Mouse (Mus musculus): ENCODE data around the gene Cacna2d3. TPM values are rescaled to one million over a fixed set of nuclear protein-coding genes. Genes with fewer than 3 reads are reported as not detected.

Gene Cacna2d3
- polyA plus RNA-seq, 1 experiment from 2014 or later = 0.92 TPM

DNA sequence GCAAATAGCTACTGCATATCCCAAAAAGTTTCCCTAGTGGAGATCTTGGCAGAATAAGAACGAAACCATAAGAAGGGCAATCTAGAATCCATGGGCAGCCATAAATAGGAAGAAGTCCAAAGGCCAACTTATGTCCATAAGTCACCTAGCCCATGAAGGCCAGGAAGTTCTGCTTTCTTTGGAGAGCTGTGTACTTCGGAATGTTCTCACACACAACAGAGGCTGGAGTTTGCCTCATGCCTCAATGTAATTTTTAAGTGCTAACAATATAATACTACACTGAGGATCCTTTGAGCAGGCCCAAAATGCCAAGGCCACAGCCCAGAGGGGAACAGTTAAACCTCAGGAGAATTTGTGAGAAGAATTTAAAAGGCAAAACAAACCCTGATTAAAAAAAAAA, 257.4 kb downstream of the Cacna2d3 start:
- ATAC-seq = no peak
- WGBS = 78% methylated on average over 2 of the region's 2 CpGs

DNA sequence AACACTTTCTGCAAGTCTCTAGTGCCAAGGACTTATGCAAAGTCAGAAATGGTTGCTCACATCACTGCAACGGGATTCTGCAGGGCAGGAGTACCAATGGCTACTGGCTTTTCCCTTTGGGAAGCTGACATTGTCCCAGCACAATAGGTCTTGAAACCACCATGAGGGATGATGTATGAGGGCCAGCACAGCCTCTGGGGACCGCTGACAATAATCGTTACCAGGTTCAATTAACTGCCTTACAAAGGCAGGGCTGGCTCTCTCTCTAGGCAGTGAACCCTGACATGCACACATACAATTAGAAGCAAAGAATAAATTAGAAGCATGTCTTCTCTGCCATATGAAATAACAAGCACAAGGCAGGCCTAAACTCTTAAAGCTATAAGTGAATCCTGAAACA, 272.5 kb downstream of the Cacna2d3 start:
- Histone ChIP-seq H3K27me3 (replicated peaks; ENCODE audit: control insufficient read depth, insufficient read depth, low read length) (no peaks in the 10 kb centered on the region), H3K27ac (ENCODE audit: low read length) (no peak overlapping the region), H3K4me2 (ENCODE audit: low read depth, low read length) (no peak overlapping the region), H3K9me3 (ENCODE audit: control insufficient read depth, low read length) (no peaks in the 10 kb centered on the region), H3K36me3 (ENCODE audit: control insufficient read depth, insufficient read depth, low read length) (no peaks in the 10 kb centered on the region), H3K9ac (ENCODE audit: low read depth, low read length) (no peak overlapping the region), H3K4me1 (ENCODE audit: control insufficient read depth, insufficient read depth, low read length) (no peaks in the 10 kb centered on the region), H3K4me3 (ENCODE audit: low read length) (no peak overlapping the region)
- no peak for ATAC-seq
- WGBS = 71% methylated on average over 3 of the region's 3 CpGs

More for the DNA sequence above, 257.4 kb downstream of the Cacna2d3 start:
- no peaks in the 10 kb centered on the region for H3K27me3 ChIP-seq (replicated peaks; ENCODE audit: control insufficient read depth, insufficient read depth, low read length)
- H3K9ac ChIP-seq (ENCODE audit: low read depth, low read length) = no peak overlapping the region
- no peak overlapping the region for H3K27ac ChIP-seq (ENCODE audit: low read length)
- H3K4me2 ChIP-seq (ENCODE audit: low read depth, low read length) = no peak overlapping the region
- H3K36me3 ChIP-seq (ENCODE audit: control insufficient read depth, insufficient read depth, low read length) = no peaks in the 10 kb centered on the region
- no peaks in the 10 kb centered on the region for H3K4me1 ChIP-seq (ENCODE audit: control insufficient read depth, insufficient read depth, low read length)
- no peaks in the 10 kb centered on the region for H3K9me3 ChIP-seq (ENCODE audit: control insufficient read depth, low read length)
- H3K4me3 ChIP-seq (ENCODE audit: low read length) = no peak overlapping the region

DNA sequence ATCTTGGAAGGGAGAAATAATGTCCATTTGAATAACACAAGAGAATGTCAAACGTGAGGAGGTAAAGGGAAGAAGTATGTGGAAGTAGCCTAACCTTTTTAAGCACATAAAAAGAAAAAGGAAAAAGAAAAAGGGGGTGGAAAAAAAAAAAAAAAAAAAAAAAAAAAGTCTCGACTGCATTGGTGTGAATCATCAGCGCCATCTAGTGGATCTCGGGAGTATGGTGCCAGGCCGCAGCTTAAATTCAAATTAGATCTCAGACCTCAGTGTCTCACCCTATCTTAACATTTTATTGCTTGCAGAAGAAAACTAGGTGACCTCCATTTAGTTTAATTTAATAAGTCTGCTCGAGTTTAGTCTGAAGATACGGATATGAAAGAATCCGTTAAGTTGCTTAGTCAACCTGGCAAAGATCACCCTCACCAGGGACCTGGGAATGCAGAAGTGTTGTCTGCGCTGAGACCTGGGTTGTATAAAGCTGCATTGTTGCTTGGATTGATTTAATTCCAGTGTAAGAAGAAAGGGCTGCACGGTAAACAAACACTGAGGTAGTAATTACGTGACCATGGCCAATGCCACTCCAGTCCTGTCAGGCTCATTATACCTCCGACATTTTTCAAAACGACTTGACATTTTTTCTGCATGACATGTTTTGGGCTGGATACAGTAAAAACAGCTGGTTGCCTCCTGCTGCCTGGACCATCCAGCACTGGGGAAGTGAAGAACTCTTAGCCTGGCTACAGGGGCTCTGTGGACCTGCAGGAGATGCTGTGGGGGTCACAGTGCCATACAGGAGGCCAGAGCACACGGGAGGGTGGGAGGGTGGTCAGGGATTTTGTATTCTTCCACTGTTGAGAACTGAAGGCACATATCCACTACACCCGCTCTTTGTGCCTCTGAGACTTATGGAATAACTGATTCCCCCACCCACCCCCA, 278.3 kb downstream of the Cacna2d3 start:
- WGBS = 26% methylated on average over 15 of the region's 15 CpGs
- Histone ChIP-seq H3K9ac (ENCODE audit: low read depth, low read length) (no peak overlapping the region), H3K4me3 (ENCODE audit: low read length) (no peak overlapping the region), H3K27me3 (replicated peaks; ENCODE audit: control insufficient read depth, insufficient read depth, low read length) (no peaks in the 10 kb centered on the region), H3K27ac (ENCODE audit: low read length) (no peak overlapping the region), H3K9me3 (ENCODE audit: control insufficient read depth, low read length) (no peaks in the 10 kb centered on the region), H3K4me1 (ENCODE audit: control insufficient read depth, insufficient read depth, low read length) (no peaks in the 10 kb centered on the region), H3K36me3 (ENCODE audit: control insufficient read depth, insufficient read depth, low read length) (no peaks in the 10 kb centered on the region), H3K4me2 (ENCODE audit: low read depth, low read length) (no peak overlapping the region)
- ATAC-seq = no peak

DNA sequence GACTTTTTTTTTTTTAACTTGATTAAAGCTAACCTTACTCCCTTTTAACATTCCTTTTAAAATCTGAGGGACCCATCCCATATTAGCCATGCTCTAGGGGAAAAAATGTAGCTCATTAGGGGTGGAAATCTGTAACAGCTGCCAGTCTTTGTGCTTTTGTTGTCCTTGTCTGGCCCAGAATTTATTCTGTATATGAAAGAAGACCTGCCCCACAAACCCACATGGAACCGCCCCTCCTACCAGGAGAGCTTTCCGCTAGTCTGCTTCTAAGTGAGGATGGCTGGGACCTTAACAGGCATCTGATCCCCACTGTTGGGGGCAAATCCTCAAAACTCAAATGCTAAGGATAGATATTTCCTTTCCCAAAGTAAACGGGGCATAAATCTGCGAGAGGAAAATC, 279.2 kb downstream of the Cacna2d3 start:
- no peaks in the 10 kb centered on the region for H3K36me3 ChIP-seq (ENCODE audit: control insufficient read depth, insufficient read depth, low read length)
- no peak overlapping the region for H3K27ac ChIP-seq (ENCODE audit: low read length)
- no peak overlapping the region for H3K9ac ChIP-seq (ENCODE audit: low read depth, low read length)
- no peak for ATAC-seq
- H3K27me3 ChIP-seq (replicated peaks; ENCODE audit: control insufficient read depth, insufficient read depth, low read length) = no peaks in the 10 kb centered on the region
- WGBS = 40% methylated on average over 4 of the region's 4 CpGs
- no peak overlapping the region for H3K4me3 ChIP-seq (ENCODE audit: low read length)
- H3K9me3 ChIP-seq (ENCODE audit: control insufficient read depth, low read length) = no peaks in the 10 kb centered on the region
- no peak overlapping the region for H3K4me2 ChIP-seq (ENCODE audit: low read depth, low read length)
- no peaks in the 10 kb centered on the region for H3K4me1 ChIP-seq (ENCODE audit: control insufficient read depth, insufficient read depth, low read length)

DNA sequence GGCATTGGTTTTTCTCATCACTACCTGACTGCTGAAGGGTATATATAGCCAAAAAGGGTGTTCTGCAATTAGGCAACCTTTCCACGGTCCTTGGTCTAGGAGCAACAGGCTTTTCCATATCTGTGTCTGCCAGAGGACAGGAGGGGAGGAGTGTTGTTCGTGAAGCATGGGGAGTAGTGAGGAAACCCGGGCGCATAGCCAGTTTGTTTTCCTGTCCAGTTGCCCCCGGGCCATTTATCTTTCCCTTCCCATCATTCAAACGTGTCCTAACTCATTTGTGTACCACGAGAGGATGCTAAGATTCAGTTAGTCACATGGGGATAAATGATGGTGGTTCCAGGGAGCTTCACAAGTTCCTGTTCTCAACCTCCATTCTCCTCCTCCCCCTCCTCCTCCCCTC, 283.0 kb downstream of the Cacna2d3 start:
- Histone ChIP-seq H3K4me1 (ENCODE audit: control insufficient read depth, insufficient read depth, low read length) (no peaks in the 10 kb centered on the region), H3K36me3 (ENCODE audit: control insufficient read depth, insufficient read depth, low read length) (no peaks in the 10 kb centered on the region), H3K9me3 (ENCODE audit: control insufficient read depth, low read length) (no peaks in the 10 kb centered on the region), H3K27me3 (replicated peaks; ENCODE audit: control insufficient read depth, insufficient read depth, low read length) (no peaks in the 10 kb centered on the region), H3K4me3 (ENCODE audit: low read length) (no peak overlapping the region), H3K4me2 (ENCODE audit: low read depth, low read length) (no peak overlapping the region), H3K27ac (ENCODE audit: low read length) (no peak overlapping the region), H3K9ac (ENCODE audit: low read depth, low read length) (no peak overlapping the region)
- 52% methylated on average over 7 of the region's 7 CpGs for WGBS
- no peak for ATAC-seq

DNA sequence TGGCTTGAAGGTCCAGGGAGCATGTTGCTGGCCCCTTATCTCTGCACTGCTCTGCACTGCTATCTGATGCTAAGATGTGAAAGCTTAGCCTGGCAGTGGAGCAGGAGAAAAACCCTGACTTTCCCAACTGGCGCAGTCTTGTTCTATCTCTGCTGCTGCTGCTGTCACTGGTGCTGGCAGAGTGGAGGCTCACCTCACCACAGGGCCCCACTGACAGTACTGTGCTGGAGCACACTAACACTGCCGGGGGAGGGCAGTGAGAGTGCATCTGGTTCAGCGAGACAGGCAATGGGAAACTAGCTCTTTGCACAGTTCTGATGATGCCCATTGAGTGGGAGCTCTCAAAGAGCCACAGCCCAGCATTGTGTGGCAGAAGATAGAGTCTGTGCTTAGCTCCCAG, 283.4 kb downstream of the Cacna2d3 start:
- Histone ChIP-seq H3K9ac (ENCODE audit: low read depth, low read length) (no peak overlapping the region), H3K4me3 (ENCODE audit: low read length) (no peak overlapping the region), H3K27me3 (replicated peaks; ENCODE audit: control insufficient read depth, insufficient read depth, low read length) (no peaks in the 10 kb centered on the region), H3K4me2 (ENCODE audit: low read depth, low read length) (no peak overlapping the region), H3K4me1 (ENCODE audit: control insufficient read depth, insufficient read depth, low read length) (no peaks in the 10 kb centered on the region), H3K36me3 (ENCODE audit: control insufficient read depth, insufficient read depth, low read length) (no peaks in the 10 kb centered on the region), H3K27ac (ENCODE audit: low read length) (no peak overlapping the region), H3K9me3 (ENCODE audit: control insufficient read depth, low read length) (no peaks in the 10 kb centered on the region)
- ATAC-seq = no peak
- 79% methylated on average over 3 of the region's 3 CpGs for WGBS

DNA sequence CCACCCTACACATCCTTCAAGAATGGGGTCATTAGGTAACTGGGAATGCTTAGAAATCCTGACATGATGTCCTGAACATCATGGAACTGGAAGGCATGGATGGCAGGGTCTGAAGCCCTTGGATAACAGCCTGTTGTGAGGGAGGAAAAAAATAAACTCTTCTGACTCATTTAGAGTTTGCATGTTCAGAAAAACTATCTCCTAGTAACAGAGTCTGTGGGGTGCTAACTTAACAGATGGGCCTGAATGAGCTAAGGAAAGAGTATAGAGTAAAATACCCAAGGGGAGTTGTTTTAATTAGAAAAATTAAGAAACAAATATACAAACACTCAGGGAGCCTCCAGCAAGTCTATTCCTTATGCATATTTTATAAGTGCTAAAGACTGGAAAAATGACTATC, 286.5 kb downstream of the Cacna2d3 start:
- no peak for ATAC-seq
- H3K4me1 ChIP-seq (ENCODE audit: control insufficient read depth, insufficient read depth, low read length) = no peaks in the 10 kb centered on the region
- no peak overlapping the region for H3K27ac ChIP-seq (ENCODE audit: low read length)
- no peak overlapping the region for H3K4me2 ChIP-seq (ENCODE audit: low read depth, low read length)
- H3K4me3 ChIP-seq (ENCODE audit: low read length) = no peak overlapping the region
- H3K36me3 ChIP-seq (ENCODE audit: control insufficient read depth, insufficient read depth, low read length) = no peaks in the 10 kb centered on the region
- no peak overlapping the region for H3K9ac ChIP-seq (ENCODE audit: low read depth, low read length)
- no peaks in the 10 kb centered on the region for H3K27me3 ChIP-seq (replicated peaks; ENCODE audit: control insufficient read depth, insufficient read depth, low read length)
- H3K9me3 ChIP-seq (ENCODE audit: control insufficient read depth, low read length) = no peaks in the 10 kb centered on the region

DNA sequence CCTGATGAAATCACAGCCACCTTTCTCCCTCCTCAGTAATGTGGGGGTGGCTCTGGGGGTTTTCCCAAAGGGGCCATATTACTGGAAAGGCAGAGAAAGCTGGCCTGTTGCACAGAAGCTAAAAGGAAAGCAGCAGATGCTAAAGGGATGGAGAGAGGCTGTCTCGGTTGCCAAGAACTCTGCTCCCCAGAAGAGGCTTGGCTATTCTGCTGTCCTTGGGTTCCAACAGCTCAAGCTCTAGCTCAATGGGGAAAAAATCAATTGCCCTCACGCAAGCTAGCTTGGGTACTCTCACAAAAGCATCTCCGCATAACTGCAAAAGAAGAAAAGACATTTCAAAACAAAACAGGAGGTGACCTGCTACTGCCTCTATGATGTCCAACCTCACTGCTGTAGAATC, 287.9 kb downstream of the Cacna2d3 start:
- no peaks in the 10 kb centered on the region for H3K4me1 ChIP-seq (ENCODE audit: control insufficient read depth, insufficient read depth, low read length)
- H3K9ac ChIP-seq (ENCODE audit: low read depth, low read length) = no peak overlapping the region
- no peaks in the 10 kb centered on the region for H3K9me3 ChIP-seq (ENCODE audit: control insufficient read depth, low read length)
- no peaks in the 10 kb centered on the region for H3K27me3 ChIP-seq (replicated peaks; ENCODE audit: control insufficient read depth, insufficient read depth, low read length)
- no peak overlapping the region for H3K4me2 ChIP-seq (ENCODE audit: low read depth, low read length)
- no peak overlapping the region for H3K4me3 ChIP-seq (ENCODE audit: low read length)
- ATAC-seq = no peak
- 89% methylated on average over 3 of the region's 3 CpGs for WGBS
- H3K36me3 ChIP-seq (ENCODE audit: control insufficient read depth, insufficient read depth, low read length) = no peaks in the 10 kb centered on the region
- H3K27ac ChIP-seq (ENCODE audit: low read length) = no peak overlapping the region

DNA sequence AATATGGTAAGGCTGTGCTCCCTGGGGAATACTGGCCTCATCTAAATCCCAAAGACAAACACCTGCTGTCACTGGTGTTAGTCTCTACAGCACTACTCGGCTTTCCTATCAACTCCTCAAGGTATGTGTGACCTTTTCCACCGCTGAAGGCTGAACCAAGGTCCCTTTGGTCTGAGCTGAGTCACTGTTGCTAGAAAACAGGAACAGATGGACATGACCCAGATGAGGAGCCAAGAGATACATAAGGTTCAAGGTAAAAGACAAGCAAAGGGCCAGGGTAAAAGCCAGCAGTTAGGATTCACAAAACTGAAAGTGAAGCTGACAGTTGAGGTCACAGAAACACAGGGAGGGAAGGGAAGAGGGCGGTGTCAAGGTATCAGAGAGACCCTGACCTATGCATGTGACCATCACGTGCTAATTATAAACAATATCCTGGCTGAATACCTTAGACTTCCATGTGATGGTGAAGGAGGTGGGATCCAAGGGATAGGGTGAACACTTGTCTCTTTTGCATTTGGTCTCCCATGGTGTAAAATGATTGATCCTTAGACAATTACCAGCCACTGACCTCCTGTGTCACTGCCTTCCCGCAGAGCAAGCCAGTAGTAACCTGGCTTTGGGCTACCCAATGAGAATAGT, 288.5 kb downstream of the Cacna2d3 start:
- no peak overlapping the region for H3K4me3 ChIP-seq (ENCODE audit: low read length)
- H3K27me3 ChIP-seq (replicated peaks; ENCODE audit: control insufficient read depth, insufficient read depth, low read length) = no peaks in the 10 kb centered on the region
- H3K9ac ChIP-seq (ENCODE audit: low read depth, low read length) = no peak overlapping the region
- no peaks in the 10 kb centered on the region for H3K4me1 ChIP-seq (ENCODE audit: control insufficient read depth, insufficient read depth, low read length)
- no peaks in the 10 kb centered on the region for H3K36me3 ChIP-seq (ENCODE audit: control insufficient read depth, insufficient read depth, low read length)
- 49% methylated on average over 5 of the region's 5 CpGs for WGBS
- H3K27ac ChIP-seq (ENCODE audit: low read length) = no peak overlapping the region
- H3K9me3 ChIP-seq (ENCODE audit: control insufficient read depth, low read length) = no peaks in the 10 kb centered on the region
- H3K4me2 ChIP-seq (ENCODE audit: low read depth, low read length) = no peak overlapping the region
- no peak for ATAC-seq

All from intestine, embryonic 16.5 days (tissue).